Mouse (Mus musculus): ENCODE results near the gene Cd300lg.

DNA sequence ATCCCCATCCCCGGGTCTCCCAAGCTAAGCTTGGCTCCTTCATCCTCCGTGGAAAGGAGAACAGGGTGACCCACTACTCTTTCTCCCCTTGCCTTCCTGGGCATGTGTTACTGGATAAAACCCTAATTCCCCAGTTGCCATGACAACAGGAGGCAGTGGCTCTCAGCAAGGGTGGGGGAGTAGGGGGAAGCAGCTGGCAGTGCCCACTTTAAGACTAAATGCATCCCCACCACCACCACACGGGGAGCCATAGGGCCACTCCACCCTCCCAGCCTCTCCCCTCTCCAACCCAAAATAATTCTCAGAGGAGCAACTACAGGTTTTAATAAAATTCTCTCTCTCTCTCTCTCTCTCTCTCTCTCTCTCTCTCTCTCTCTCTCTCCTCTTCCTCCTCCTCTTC lies 45.0 kb downstream of the Cd300lg start:
- no peak for TF ChIP-seq CTCF (IDR thresholded peaks at IDR 0.05; ENCODE audit: insufficient read depth, low read depth, low read length)
- TF ChIP-seq POLR2A (IDR thresholded peaks at IDR 0.05; ENCODE audit: insufficient read depth, low read depth, low read length): no peak

Measured in olfactory bulb, adult 2 months (tissue).